Mouse (Mus musculus) heart, embryonic 14.5 days (tissue): ENCODE measurements around the gene Vps26b. TPM values are rescaled to one million over a fixed set of nuclear protein-coding genes. Genes with fewer than 3 reads are reported as not detected.

Experiments used
- ATAC-seq: fragments of 200-750 bp; cut with Nextera tagmentation; 2 replicates; pipeline ENCODE4 v1.8.0; 2017; ENCODE audit warnings: low read depth, moderate TSS enrichment; ENCODE audit not compliant: insufficient number of reproducible peaks, insufficient read depth, low FRiP score
- H3K27ac ChIP-seq, 2 experiments: fragments of 200-500 bp in 1 of 2; fragments of 300-500 bp in 1 of 2; sonication (generic) in 1 of 2; replicated peaks in 1 of 2; 2 replicates each; pipeline ENCODE4 v1.5.1; 2012 to 2014; ENCODE audit warnings: low read depth in 2 of 2, low read length in 2 of 2, control low read depth in 1 of 2, mild to moderate bottlenecking in 1 of 2, mixed read lengths in 1 of 2; ENCODE audit not compliant: control insufficient read depth in 1 of 2, insufficient read depth in 1 of 2
- H3K27me3 ChIP-seq: fragments of 300-500 bp; sonication (generic); 2 replicates; pipeline ENCODE4 v1.6.1; 2014; ENCODE audit warnings: mild to moderate bottlenecking, low read length, control low read depth; ENCODE audit not compliant: control insufficient read depth, insufficient read depth
- H3K36me3 ChIP-seq: fragments of 300-500 bp; sonication (generic); 2 replicates; pipeline ENCODE4 v1.6.1; 2014; ENCODE audit warnings: mild to moderate bottlenecking, control low read depth, low read length, mixed read lengths; ENCODE audit not compliant: control insufficient read depth, insufficient read depth
- H3K4me1 ChIP-seq, 2 experiments: fragments of 200-500 bp in 1 of 2; fragments of 300-500 bp in 1 of 2; sonication (generic) in 1 of 2; 2 replicates each; pipeline ENCODE4 v1.6.1; 2012 to 2014; ENCODE audit warnings: low read length in 2 of 2, control low read depth in 1 of 2, mixed read lengths in 1 of 2; ENCODE audit not compliant: control insufficient read depth in 2 of 2, insufficient read depth in 2 of 2
- H3K4me2 ChIP-seq: fragments of 300-500 bp; sonication (generic); 2 replicates; pipeline ENCODE4 v1.6.1; 2014; ENCODE audit warnings: mild to moderate bottlenecking, low read length
- H3K4me3 ChIP-seq, 2 experiments: fragments of 200-500 bp in 1 of 2; fragments of 300-500 bp in 1 of 2; sonication (generic) in 1 of 2; 2 replicates each; pipeline ENCODE4 v1.5.1; 2012 to 2014; ENCODE audit warnings: low read length in 2 of 2, mild to moderate bottlenecking in 2 of 2, control low read depth in 1 of 2, low read depth in 1 of 2, moderate library complexity in 1 of 2; ENCODE audit not compliant: control insufficient read depth in 1 of 2, insufficient read depth in 1 of 2
- H3K9ac ChIP-seq: fragments of 300-500 bp; sonication (generic); 2 replicates; pipeline ENCODE4 v1.6.1; 2014; ENCODE audit warnings: mild to moderate bottlenecking, low read length
- H3K9me3 ChIP-seq: fragments of 300-500 bp; sonication (generic); 2 replicates; pipeline ENCODE4 v1.6.1; 2016; ENCODE audit warnings: low read length, control low read depth; ENCODE audit not compliant: control insufficient read depth
- WGBS: fragments of 180-500 bp; shearing (Covaris S2); extraction: QIAGEN DNeasy Blood & Tissue Kit; methylation state at CpG from one replicate; pipeline ENCODE4 v1.1.7; 2014; 5-methylcytosine and 5-hydroxymethylcytosine counted together
- polyA plus RNA-seq: library from polyadenylated mRNA; unstranded; fragments of >200 nt; fragmentation: Nextera tagmentation; extraction: Ambion mirVana; gene quantifications from 2 replicates; pipeline ENCODE4 v1.2.1, GENCODE M21; 2014

Vps26b gene
- polyA plus RNA-seq, 1 experiment from 2014 or later = 25.3 TPM

DNA sequence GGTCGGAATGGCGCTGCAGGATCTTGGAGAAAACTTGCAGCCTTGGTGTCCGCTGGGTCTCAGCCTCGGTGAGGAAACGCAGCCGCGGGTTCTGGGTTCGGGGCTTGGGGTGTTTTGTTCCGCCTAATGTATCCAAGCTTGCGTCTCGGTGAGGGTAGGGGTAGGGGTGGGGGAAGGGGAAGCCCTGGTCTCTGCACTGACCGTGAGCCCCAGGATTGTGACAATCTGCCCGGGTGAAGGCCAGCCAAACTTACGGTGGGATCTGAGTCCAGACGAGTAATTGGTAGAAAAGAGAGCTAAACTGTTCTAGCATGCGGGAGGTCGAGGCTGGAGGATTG, 867 bp upstream of the Vps26b start:
- peak; percentile 1; the same call in 1 of the 2 replicates for ATAC-seq
- Histone ChIP-seq H3K4me3 (peak overlapping the region; percentile 74 to 99), H3K9me3 (no peaks in the 10 kb centered on the region), H3K4me2 (peak overlapping the region; percentile 88), H3K36me3 (peaks cover 6% of the 10 kb centered on the region; the same call in 1 of the 2 replicates), H3K9ac (peak overlapping the region; percentile 97), H3K4me1 (peaks cover 5 to 40% of the 10 kb centered on the region in 2 experiments; a peak in 3 of 4 replicates), H3K27me3 (no peaks in the 10 kb centered on the region), H3K27ac (peak overlapping the region in 1 of 2 experiments; percentile 88; a peak in 2 of 4 replicates)
- under 1% methylated on average over 17 of the region's 17 CpGs for WGBS

DNA sequence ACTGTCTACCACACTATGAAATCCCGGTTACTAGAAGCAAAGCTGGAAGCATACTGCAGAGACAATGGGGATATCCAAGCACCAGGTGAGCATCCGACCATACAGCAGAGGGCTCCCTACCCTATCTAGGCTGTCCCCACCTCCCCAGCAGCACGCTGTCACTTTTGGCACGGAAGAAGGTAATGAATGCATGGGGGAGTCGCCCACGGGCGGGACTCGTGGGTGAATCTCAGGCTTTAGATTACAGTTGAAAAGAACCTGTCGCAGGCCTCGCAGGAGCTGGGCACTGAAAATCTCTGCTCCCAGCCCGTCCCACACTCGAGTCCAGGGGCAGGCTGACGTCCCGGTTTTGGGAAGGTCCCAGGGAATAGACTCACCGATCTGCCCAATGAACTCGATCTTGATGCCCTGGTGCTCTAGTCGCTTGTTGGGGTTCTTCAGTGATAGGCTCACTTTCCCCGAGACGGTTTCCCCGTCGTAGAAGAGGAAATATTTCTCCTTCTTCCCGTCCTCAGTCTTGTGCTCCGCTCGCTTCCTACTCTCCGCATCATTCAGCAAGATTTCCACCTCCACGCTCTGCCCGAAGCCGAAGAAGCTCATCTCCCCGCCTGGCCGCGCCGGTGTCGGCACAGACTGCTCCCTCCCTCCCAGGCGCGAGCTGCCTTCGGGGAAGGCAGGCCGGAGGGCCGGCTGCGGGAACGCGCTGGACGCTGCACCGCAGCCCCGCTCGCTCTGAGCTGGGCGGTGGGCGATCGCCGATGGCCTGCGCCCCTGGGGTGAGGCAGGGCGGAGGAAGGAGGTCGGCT, 640 bp downstream of the Vps26b start:
- H3K9me3 ChIP-seq = no peaks in the 10 kb centered on the region
- peak; percentile 14; the same call in 1 of the 2 replicates for ATAC-seq
- under 1% methylated on average over 52 of the region's 52 CpGs for WGBS
- peak overlapping the region; percentile 97 for H3K9ac ChIP-seq
- H3K4me1 ChIP-seq = peaks cover 5 to 40% of the 10 kb centered on the region in 2 experiments; a peak in 3 of 4 replicates
- H3K27ac ChIP-seq = peak overlapping the region; percentile 68 to 88
- peak overlapping the region; percentile 74 to 99 for H3K4me3 ChIP-seq
- peak overlapping the region; percentile 88 for H3K4me2 ChIP-seq
- peaks cover 12% of the 10 kb centered on the region; the same call in 1 of the 2 replicates for H3K36me3 ChIP-seq
- H3K27me3 ChIP-seq = no peaks in the 10 kb centered on the region

DNA sequence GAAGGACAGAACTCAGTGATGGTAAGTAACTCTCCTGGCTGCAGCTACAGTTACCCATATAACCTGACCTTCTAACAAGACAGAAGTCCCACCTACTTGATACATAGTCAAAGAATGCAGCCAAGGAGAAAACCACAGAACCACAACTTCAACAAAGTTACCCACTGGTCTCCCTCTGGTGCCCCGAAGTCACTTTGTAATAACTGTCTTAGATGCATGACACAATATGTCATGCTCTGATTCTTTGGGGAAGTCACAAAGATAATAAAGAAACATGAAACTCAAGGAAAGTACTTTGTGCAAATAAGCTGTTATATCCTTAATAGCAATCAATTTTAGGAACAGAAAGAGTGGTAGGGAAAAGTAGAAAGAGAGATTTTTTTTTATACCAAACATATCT, 3.2 kb downstream of the Vps26b start:
- Histone ChIP-seq H3K4me2 (peak overlapping the region; percentile 88; the same call in 1 of the 2 replicates), H3K27ac (no peak overlapping the region), H3K4me1 (peaks cover 5 to 34% of the 10 kb centered on the region in 2 experiments; a peak in 3 of 4 replicates), H3K36me3 (peaks cover 19% of the 10 kb centered on the region), H3K27me3 (no peaks in the 10 kb centered on the region), H3K9me3 (no peaks in the 10 kb centered on the region), H3K4me3 (no peak overlapping the region), H3K9ac (no peak overlapping the region)
- ATAC-seq = no peak
- 77% methylated on average over 1 of the region's 1 CpGs for WGBS

DNA sequence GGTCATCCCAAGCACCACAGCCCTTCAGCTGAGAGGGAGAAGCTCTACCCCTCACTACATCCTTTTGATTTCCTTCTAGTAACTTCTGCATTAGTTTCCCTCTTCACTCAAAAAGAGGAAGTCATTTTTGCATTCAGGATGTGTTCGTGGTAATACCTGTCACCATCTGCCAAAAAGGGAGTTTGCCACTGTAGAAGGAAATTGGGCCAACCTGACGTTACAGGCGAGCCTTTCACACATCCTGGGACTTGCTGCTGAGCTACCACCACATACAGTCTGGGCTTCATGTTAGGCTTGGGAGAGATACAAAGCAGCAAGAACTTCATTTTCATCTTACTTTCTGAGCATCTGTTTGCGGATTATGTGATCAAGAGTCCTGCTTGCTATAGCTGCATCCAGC, 6.2 kb downstream of the Vps26b start:
- H3K9ac ChIP-seq = no peak overlapping the region
- H3K4me1 ChIP-seq = peaks cover 2 to 23% of the 10 kb centered on the region in 2 experiments; a peak in 3 of 4 replicates
- H3K27ac ChIP-seq = no peak overlapping the region
- no peak for ATAC-seq
- no peaks in the 10 kb centered on the region for H3K9me3 ChIP-seq
- 76% methylated on average over 4 of the region's 4 CpGs for WGBS
- H3K4me3 ChIP-seq = no peak overlapping the region
- no peak overlapping the region for H3K4me2 ChIP-seq
- peaks cover 28% of the 10 kb centered on the region for H3K36me3 ChIP-seq
- no peaks in the 10 kb centered on the region for H3K27me3 ChIP-seq

DNA sequence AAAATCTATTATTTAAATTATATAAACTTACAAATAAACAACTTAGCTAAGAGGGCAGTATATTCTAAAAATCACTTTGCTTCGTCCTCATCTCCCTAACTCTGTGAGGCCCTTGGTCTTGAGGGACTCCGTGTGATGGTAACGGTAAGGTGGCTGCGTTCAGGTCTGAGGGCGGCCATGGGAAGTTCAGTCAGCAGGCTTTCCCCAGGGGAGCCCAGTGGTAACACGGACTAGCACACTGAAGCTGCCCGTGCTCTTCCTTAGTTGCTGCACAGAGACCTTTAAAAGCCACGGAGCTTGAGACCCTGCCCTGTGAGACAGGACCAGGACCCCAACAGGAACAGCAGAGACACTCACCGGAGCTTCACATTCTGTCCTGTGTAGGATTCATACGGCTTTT, 10.9 kb downstream of the Vps26b start:
- Histone ChIP-seq H3K4me2 (no peak overlapping the region), H3K27me3 (no peaks in the 10 kb centered on the region), H3K9ac (no peak overlapping the region), H3K27ac (no peak overlapping the region), H3K4me1 (no peaks in the 10 kb centered on the region), H3K4me3 (no peak overlapping the region), H3K9me3 (no peaks in the 10 kb centered on the region), H3K36me3 (peaks cover 62% of the 10 kb centered on the region)
- no peak for ATAC-seq
- 93% methylated on average over 10 of the region's 10 CpGs for WGBS

DNA sequence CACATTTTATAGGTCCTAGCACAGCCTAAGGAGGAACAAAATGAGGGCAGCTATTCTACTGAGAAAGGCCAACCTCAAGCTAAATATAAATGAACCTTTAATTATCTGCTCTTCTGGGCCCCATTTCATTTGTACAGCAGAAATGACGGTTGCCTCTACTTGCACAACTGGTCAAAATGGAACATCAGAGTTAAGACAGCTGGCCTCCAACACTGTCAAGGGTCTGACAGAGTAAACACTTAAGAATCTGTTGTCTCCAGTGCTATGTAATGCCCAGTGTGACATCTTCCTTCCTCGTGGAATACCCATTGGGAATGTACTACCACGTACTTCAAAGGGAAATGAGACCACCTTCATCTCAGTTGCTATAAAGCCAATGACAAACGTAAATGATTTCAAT, 18.3 kb downstream of the Vps26b start:
- H3K4me3 ChIP-seq = no peak overlapping the region
- no peaks in the 10 kb centered on the region for H3K4me1 ChIP-seq
- no peaks in the 10 kb centered on the region for H3K27me3 ChIP-seq
- ATAC-seq = no peak
- no peak overlapping the region for H3K9ac ChIP-seq
- no peak overlapping the region for H3K27ac ChIP-seq
- no peak overlapping the region for H3K4me2 ChIP-seq
- H3K9me3 ChIP-seq = no peaks in the 10 kb centered on the region
- 85% methylated on average over 4 of the region's 4 CpGs for WGBS
- peaks cover 99% of the 10 kb centered on the region for H3K36me3 ChIP-seq

DNA sequence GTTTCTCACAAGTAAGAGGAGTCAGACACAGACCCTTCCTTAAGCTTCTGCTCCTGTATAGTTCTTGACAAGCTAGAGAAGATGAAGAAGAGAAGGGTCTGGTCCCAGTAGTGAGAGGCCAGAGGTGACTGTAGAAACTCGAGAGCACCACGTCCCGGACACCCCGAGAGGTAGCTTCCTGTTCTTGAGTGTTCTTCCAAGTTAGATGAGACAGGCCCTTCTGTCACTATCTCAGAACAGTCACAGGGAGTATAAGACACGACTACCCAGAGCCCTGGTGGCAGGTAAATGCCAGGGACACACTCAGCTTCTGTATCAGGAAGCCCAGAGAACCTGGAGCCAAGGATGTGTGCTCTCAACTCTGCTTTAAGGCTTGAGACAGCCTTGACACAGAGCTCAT, 20.6 kb downstream of the Vps26b start:
- Histone ChIP-seq H3K9me3 (no peaks in the 10 kb centered on the region), H3K4me1 (no peaks in the 10 kb centered on the region), H3K36me3 (peaks cover 99% of the 10 kb centered on the region), H3K9ac (no peak overlapping the region), H3K27ac (no peak overlapping the region), H3K4me2 (no peak overlapping the region), H3K4me3 (no peak overlapping the region), H3K27me3 (no peaks in the 10 kb centered on the region)
- 73% methylated on average over 5 of the region's 5 CpGs for WGBS
- no peak for ATAC-seq
